Mouse (Mus musculus) effector memory CD4-positive, alpha-beta T cell, adult 5 months (primary cell): ENCODE measurements around the gene Gm10330. TPM values are rescaled to one million over a fixed set of nuclear protein-coding genes. Genes with fewer than 3 reads are reported as not detected.

Source experiments
- polyA plus RNA-seq: library from polyadenylated mRNA; unstranded; fragments of 100-300 nt; shearing (Covaris generic); gene quantifications from one replicate; pipeline ENCODE4 v1.2.1, GENCODE M21; 2017

Gm10330 gene
- not detected for polyA plus RNA-seq

GRCm38 (mm10) chr12:23780165-23780564 is at the start of gene Gm10330:
Gm10330 (minus strand) TSS chr12:23780265.

